Mouse (Mus musculus) 3134 (cell line): Measurements from ENCODE around the gene Vmn1r185.
"Not testable (repeated sequence)": the region's sequence is repeated elsewhere in the genome, so short reads cannot be mapped to it uniquely, and the experiment has no call there.

Experiments used
- DNase-seq: peaks from one replicate; pipeline ENCODE4 v3.0.0-alpha.2; 2011; ENCODE audit warnings: low spot score; ENCODE audit not compliant: insufficient read length; ENCODE audit errors: extremely low read depth

Vmn1r185 gene

DNA sequence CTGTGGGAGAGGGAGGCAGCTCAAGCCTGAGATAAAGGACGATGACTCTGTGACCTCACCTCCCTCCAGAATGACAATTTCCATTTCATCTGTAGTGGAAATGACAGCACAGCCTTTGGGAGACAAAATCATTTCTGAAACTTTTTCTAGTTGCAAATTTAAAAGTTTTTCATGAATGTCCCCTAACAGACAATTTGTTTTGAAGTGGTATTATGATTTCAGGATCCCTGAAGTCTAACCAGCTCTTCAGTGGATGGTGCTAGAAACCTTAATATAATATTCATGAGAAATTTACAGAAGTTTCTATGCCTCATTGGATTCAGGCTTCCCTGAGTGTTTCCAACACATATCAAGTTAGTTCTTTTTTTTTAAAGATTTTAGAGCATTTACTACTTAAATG lies at the start of gene Vmn1r185:
TSS of gene Vmn1r185 (minus strand) at position 101 of the 400 bp plus-strand sequence.
- not testable (repeated sequence) for DNase-seq

DNA sequence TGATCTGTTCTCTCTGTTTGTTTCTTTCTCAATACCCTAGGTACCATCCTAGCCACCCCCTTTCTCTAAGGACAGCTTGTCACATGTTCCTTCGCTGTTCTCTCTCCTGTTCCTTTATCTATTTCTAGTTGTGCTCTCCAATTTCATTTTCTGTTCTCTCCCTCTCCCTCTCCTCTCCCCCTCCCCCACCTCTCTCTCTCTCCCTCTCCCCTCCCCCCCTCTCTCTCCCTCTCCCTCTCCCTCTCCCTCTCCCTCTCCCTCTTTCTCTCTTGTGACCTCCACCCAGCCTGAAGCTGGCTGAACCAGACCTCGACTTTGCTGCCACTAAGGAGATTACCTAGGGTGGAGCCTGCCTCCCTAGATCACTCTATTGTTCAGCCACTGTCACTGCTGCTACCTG lies 49.2 kb upstream of the Vmn1r185 start:
- not testable (repeated sequence) for DNase-seq

DNA sequence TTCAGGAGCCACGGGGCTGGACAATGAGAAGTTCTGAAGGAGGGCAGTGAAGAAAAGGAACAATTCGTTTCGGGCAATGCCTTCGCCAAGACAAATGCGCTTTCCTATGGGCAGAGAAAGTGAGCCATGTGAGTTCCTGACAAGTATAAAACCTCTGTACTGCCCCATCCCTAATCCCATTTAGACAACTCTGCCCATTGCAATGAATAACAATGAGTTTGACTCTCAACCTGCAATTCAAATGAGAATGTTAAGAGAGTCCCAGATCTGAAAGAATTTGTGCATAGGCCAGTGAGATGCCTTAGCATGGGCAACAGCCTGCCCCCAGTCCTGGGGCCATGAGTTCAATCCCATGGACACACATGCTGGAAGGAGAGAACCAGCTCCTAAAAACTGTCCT lies 47.7 kb upstream of the Vmn1r185 start:
- no peak for DNase-seq

DNA sequence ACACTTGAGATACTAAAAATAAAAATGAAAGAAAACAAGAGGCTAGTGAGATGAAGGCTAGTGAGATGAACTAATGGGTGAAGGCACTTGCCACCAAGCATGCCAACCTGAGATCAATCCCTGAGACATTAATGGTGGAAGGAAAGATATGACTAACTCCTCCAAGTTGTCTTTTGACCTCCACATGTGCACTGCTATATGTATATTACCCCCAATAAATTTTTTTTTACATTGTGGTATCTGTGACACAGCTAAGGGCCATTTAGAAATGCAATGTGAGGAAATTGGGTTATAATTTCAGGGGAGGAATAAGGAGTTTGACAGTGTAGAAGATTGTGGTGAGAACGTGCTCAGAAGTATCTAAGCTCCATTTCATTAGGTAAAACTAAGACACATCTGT lies 28.5 kb downstream of the Vmn1r185 start:
- DNase-seq: no peak

DNA sequence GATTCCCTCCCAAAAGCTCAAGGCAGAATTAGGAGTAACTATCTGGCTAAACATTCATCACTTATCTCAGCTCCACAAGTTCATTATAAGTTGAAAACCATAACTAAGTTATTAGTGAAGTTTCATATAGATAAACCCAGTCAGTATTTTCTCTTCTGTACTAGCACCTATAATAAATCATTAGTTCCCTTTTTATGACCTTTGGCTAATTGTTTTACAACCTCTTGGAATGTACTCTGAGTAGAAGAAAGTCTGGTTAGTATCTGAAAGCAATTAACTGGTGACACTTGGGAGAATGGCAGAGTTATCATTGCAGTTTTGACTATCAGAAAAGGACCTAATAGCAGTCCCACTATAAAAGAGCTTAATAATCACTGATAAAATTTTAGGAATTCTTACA lies 29.2 kb downstream of the Vmn1r185 start:
- DNase-seq: no peak
